Mouse (Mus musculus) cortical plate, adult 2 months (tissue): ENCODE results near the gene Pbx4.

ENCODE experiments used
- CTCF ChIP-seq: fragments of 200-500 bp; IDR thresholded peaks from 2 replicates; pipeline ENCODE4 v1.5.1; 2011; ENCODE audit warnings: mild to moderate bottlenecking, control low read depth, low read length; ENCODE audit not compliant: insufficient read depth; ENCODE audit errors: extremely low read depth
- POLR2A ChIP-seq: fragments of 200-500 bp; IDR thresholded peaks from 2 replicates; pipeline ENCODE4 v1.6.1; 2011; ENCODE audit warnings: mild to moderate bottlenecking, low read length, control low read depth; ENCODE audit not compliant: insufficient read depth; ENCODE audit errors: extremely low read depth

GRCm38 (mm10) chr8:69867696-69868326 is 35.5 kb downstream of the Pbx4 start:
- TF ChIP-seq CTCF (no peak), POLR2A (no peak)
